Mouse (Mus musculus) lung, embryonic 14.5 days (tissue): ENCODE results near the gene Ripply1. TPM values are rescaled to one million over a fixed set of nuclear protein-coding genes. Genes with fewer than 3 reads are reported as not detected.
A peak's percentile ranks its signal among the peaks of the same experiment; 100 is the strongest.

Experiments used
- ATAC-seq: fragments of 200-750 bp; cut with Nextera tagmentation; 2 replicates; pipeline ENCODE4 v1.8.0; 2017; ENCODE audit warnings: mild to moderate bottlenecking, moderate TSS enrichment, moderate library complexity; ENCODE audit not compliant: insufficient read depth
- DNase-seq: peaks from one replicate; pipeline ENCODE4 v3.0.0-alpha.2; 2015
- H3K27ac ChIP-seq: fragments of 300-500 bp; sonication (generic); 2 replicates; pipeline ENCODE4 v1.5.1; 2014; ENCODE audit warnings: low read depth, mild to moderate bottlenecking, moderate library complexity
- H3K27me3 ChIP-seq: fragments of 300-500 bp; sonication (generic); 2 replicates; pipeline ENCODE4 v1.6.1; 2014; ENCODE audit warnings: low read length, control low read depth; ENCODE audit not compliant: insufficient read depth
- H3K36me3 ChIP-seq: fragments of 300-500 bp; sonication (generic); 2 replicates; pipeline ENCODE4 v1.6.1; 2014; ENCODE audit warnings: control low read depth; ENCODE audit not compliant: insufficient read depth
- H3K4me1 ChIP-seq: fragments of 300-500 bp; sonication (generic); 2 replicates; pipeline ENCODE4 v1.6.1; 2014; ENCODE audit warnings: antibody characterized with exemption, control low read depth; ENCODE audit not compliant: insufficient read depth
- H3K4me2 ChIP-seq: fragments of 300-500 bp; sonication (generic); 2 replicates; pipeline ENCODE4 v1.6.1; 2014; ENCODE audit warnings: mild to moderate bottlenecking
- H3K4me3 ChIP-seq: fragments of 300-500 bp; sonication (generic); 2 replicates; pipeline ENCODE4 v1.5.1; 2014; ENCODE audit warnings: low read depth, low read length
- H3K9ac ChIP-seq: fragments of 300-500 bp; sonication (generic); 2 replicates; pipeline ENCODE4 v1.6.1; 2014
- H3K9me3 ChIP-seq: fragments of 300-500 bp; sonication (generic); 2 replicates; pipeline ENCODE4 v1.6.1; 2016; ENCODE audit warnings: low read depth, low read length, control low read depth
- CTCF ChIP-seq: IDR thresholded peaks from 2 replicates; pipeline ENCODE4 v1.5.1; 2016; ENCODE audit warnings: antibody characterized with exemption, low read depth
- WGBS: fragments of 180-500 bp; shearing (Covaris S2); extraction: QIAGEN DNeasy Blood & Tissue Kit; methylation state at CpG from one replicate; pipeline ENCODE4 v1.1.7; 2014; 5-methylcytosine and 5-hydroxymethylcytosine counted together
- polyA plus RNA-seq: library from polyadenylated mRNA; unstranded; fragments of >200 nt; fragmentation: Nextera tagmentation; extraction: Ambion mirVana; gene quantifications from 2 replicates; pipeline ENCODE4 v1.2.1, GENCODE M21; 2014

Ripply1 gene
- polyA plus RNA-seq, 1 experiment from 2014 or later = not detected

DNA sequence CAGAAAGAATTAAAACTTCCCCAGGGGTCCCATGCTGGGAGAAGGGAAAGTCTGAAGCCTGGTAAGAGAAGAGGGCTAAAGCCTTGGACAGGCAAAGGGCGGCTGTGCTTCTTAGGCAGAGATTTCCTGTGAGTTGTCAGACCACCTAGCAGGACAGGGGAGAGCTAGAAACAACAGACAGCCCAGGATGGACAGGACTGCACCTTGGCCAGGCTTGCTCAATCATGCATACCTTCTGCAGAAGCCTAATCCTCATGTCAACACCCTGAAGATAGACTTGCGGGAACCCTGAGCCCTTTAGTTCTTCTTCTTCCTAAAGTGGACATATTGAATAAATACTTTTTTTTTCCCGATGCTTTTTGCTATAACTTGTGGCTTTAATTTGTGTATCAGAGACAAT lies 17.8 kb upstream of the Ripply1 start:
- H3K4me1 ChIP-seq = no peaks in the 10 kb centered on the region
- DNase-seq (no peak), ATAC-seq (no peak)
- H3K36me3 ChIP-seq = no peaks in the 10 kb centered on the region
- H3K27me3 ChIP-seq = no peaks in the 10 kb centered on the region
- H3K9me3 ChIP-seq = no peaks in the 10 kb centered on the region
- no peak for TF ChIP-seq CTCF
- no peak overlapping the region for H3K9ac ChIP-seq
- H3K27ac ChIP-seq = no peak overlapping the region
- 75% methylated on average over 3 of the region's 3 CpGs for WGBS
- H3K4me3 ChIP-seq = no peak overlapping the region
- no peak overlapping the region for H3K4me2 ChIP-seq

DNA sequence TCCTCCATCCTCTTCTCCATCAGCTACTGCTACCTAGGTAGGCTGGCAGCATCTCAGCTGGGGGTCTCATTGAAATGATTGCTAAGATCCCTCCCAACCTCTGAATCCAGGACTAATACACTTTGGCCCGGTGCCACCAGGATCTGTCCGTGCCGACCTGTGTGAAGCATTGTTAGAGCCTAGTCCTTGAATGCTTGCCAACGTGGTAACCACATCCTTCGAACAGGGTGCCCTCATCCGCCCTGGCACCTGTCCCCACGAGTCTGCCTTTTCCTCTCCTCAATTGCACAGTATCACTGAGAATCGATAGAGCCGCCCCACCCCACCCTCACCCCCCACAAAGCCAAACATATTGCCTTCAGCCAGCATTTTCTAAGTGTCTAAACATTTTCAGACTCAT lies 15.7 kb upstream of the Ripply1 start:
- no peaks in the 10 kb centered on the region for H3K27me3 ChIP-seq
- no peak overlapping the region for H3K9ac ChIP-seq
- WGBS = 68% methylated on average over 9 of the region's 9 CpGs
- no peaks in the 10 kb centered on the region for H3K9me3 ChIP-seq
- ATAC-seq = no peak
- no peaks in the 10 kb centered on the region for H3K36me3 ChIP-seq
- H3K4me3 ChIP-seq = no peak overlapping the region
- DNase-seq = peak; percentile 7
- H3K4me2 ChIP-seq = no peak overlapping the region
- TF ChIP-seq CTCF = no peak
- no peaks in the 10 kb centered on the region for H3K4me1 ChIP-seq
- H3K27ac ChIP-seq = no peak overlapping the region

DNA sequence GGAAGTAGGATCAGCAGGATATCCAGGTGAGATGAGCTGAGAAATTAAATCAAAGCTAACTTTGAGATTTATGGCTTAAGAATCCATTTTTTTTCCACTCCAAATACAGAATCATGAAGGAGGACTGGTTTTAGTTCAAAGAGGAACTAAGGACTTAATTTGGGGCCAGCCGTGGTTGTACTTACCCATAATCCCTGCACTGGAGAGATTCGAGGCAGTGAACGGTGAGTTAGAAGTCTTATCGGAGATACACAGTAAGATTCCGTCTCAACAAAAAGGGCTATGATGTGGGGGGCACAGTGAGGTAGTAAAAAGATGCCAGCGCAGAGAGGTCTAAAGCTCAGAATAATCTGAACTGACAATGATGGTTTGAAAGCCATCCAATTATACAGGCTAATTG lies 13.9 kb upstream of the Ripply1 start:
- H3K9me3 ChIP-seq = no peaks in the 10 kb centered on the region
- no peak for TF ChIP-seq CTCF
- H3K4me3 ChIP-seq = no peak overlapping the region
- no peak overlapping the region for H3K27ac ChIP-seq
- H3K36me3 ChIP-seq = no peaks in the 10 kb centered on the region
- no peaks in the 10 kb centered on the region for H3K27me3 ChIP-seq
- ATAC-seq (no peak), DNase-seq (no peak)
- H3K9ac ChIP-seq = no peak overlapping the region
- no peaks in the 10 kb centered on the region for H3K4me1 ChIP-seq
- WGBS = 94% methylated on average over 6 of the region's 6 CpGs
- no peak overlapping the region for H3K4me2 ChIP-seq

DNA sequence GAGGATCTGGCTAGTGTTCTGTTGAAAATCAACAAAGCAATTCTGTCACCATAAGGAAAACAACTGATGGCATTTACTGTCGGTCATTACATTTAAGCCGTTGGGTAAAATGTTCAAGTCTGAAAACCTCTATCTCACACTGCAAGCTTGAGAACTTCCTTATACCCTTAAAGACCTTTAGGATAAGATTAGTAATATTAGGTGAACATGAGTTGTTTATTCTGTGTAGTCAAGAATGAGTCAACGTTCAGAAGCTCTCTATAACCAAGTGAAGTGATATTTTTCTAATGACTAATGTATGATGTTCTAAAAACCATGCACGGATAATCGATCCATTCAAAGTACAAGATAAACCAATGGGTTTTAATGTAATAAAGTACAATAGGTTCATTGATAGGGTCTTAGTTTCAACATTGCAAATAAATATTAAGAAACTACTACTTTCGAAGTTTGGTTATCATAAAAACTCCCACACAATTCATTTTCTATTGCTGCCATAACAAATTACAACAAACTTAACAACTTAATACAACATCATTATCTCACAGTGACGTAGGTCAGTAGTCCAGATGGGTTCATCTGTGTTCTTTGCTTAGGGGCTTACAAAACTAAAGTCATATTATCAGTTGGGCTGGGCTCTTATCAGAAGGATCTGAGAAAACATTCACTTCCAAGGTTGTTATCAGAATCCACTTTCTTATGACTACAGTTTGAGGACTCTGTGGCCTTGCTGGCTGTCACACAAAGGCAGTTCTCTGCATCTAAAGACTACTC lies 12.1 kb upstream of the Ripply1 start:
- 62% methylated on average over 7 of the region's 7 CpGs for WGBS
- no peaks in the 10 kb centered on the region for H3K36me3 ChIP-seq
- H3K4me1 ChIP-seq = no peaks in the 10 kb centered on the region
- TF ChIP-seq CTCF = no peak
- H3K9ac ChIP-seq = no peak overlapping the region
- no peak overlapping the region for H3K4me2 ChIP-seq
- DNase-seq (no peak), ATAC-seq (no peak)
- H3K4me3 ChIP-seq = no peak overlapping the region
- no peak overlapping the region for H3K27ac ChIP-seq
- no peaks in the 10 kb centered on the region for H3K9me3 ChIP-seq
- no peaks in the 10 kb centered on the region for H3K27me3 ChIP-seq

DNA sequence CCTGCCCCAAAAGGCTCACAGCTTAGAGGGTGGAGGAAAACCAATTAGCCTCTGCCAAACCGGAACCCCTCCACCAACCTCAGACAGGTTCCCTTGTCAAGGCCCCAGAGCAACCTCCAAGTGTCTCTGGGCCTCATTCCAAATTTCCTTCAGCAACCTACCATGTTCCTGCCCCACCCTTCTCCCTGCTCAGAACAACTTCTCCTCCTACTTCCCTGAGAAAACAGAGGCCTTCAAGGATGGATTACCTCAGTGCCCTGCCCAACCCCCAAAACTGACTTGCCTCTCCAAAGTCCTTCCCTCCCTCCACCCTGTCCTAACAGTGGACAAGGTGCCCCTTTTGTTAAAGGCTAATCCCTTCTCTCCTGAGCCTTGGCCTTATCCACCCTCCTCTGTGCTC lies 3.6 kb upstream of the Ripply1 start:
- DNase-seq = peak; percentile 27
- Histone ChIP-seq H3K27me3 (no peaks in the 10 kb centered on the region), H3K4me1 (no peaks in the 10 kb centered on the region), H3K4me2 (no peak overlapping the region), H3K9me3 (no peaks in the 10 kb centered on the region), H3K36me3 (no peaks in the 10 kb centered on the region), H3K4me3 (no peak overlapping the region), H3K9ac (no peak overlapping the region), H3K27ac (no peak overlapping the region)
- ATAC-seq = no peak
- 47% methylated on average over 1 of the region's 1 CpGs for WGBS
- TF ChIP-seq CTCF = no peak

DNA sequence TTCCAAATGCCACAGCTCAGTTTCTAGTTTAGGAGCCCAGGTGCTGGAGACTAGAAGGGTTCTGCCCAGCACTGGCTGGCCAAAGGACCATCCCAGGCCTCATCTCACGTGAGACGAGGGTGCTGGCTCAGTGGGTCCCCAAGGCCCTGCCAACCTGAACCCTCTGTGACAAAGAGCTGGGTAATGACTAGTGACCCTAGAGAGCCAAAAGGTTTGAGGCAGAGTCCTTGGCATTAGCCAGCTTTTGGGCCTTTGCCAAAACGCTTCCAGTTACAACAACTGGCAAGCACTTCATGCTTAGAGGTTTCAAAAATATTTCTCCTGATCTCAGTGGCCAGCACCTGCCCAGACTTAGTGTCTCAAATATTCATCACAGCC lies 881 bp upstream of the Ripply1 start:
- Histone ChIP-seq H3K9me3 (no peaks in the 10 kb centered on the region), H3K27ac (no peak overlapping the region), H3K4me1 (no peaks in the 10 kb centered on the region), H3K27me3 (no peaks in the 10 kb centered on the region), H3K4me3 (no peak overlapping the region), H3K36me3 (no peaks in the 10 kb centered on the region), H3K9ac (no peak overlapping the region), H3K4me2 (no peak overlapping the region)
- ATAC-seq = no peak
- no peak for TF ChIP-seq CTCF
- 62% methylated on average over 3 of the region's 3 CpGs for WGBS
- no peak for DNase-seq

DNA sequence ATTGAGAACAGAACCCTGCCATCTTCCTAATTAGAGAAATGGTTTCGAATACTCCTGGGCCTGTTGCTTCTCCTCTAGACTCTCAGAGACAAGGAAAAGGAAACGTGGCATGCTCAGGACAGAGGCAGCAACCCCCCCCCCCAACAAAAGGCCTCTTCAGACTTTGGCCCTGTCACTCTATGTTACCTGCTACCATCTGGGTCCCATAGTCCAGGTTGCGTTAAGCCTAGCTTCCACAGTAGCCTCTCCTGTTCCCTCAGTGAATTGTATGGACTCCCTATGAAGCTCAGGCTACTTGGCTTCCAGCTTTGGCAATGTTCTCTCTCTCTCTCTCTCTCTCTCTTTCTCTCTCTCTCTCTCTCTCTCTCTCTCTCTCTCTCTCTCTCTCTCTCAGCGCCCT lies 590 bp downstream of the Ripply1 start:
- Histone ChIP-seq H3K9me3 (no peaks in the 10 kb centered on the region), H3K4me2 (no peak overlapping the region), H3K27me3 (no peaks in the 10 kb centered on the region), H3K36me3 (no peaks in the 10 kb centered on the region), H3K27ac (no peak overlapping the region), H3K4me1 (no peaks in the 10 kb centered on the region), H3K9ac (no peak overlapping the region), H3K4me3 (no peak overlapping the region)
- no peak for DNase-seq
- ATAC-seq = no peak
- no peak for TF ChIP-seq CTCF
- WGBS = 63% methylated on average over 4 of the region's 4 CpGs
